In genomic region chr10:78184531-78185380, GRCm38 (mm10) we compare ENCODE assay signal across 8 mouse cellular contexts. TPM values are rescaled to one million over a fixed set of nuclear protein-coding genes. Genes with fewer than 3 reads are reported as not detected.
DNase-seq lines count a peak whose midpoint lies in the region; ATAC-seq lines count a peak whose summit lies in the region.

TSS of gene Pwp2 (minus strand) at chr10:78185149.

- peak within 1 kb of the TSS; percentile 76 for H3K27ac ChIP-seq in heart, embryonic 13.5 days (replicated peaks)
- H3K27ac ChIP-seq in liver, embryonic 12.5 days = peak within 1 kb of the TSS; percentile 83
- H3K27ac ChIP-seq in stomach, embryonic 15.5 days = peak within 1 kb of the TSS; percentile 67

- DNase-seq in CD4-positive helper T cell, adult 2 months (ENCODE audit: low read depth, low spot score) = peak; percentile 96
- DNase-seq in brain, embryonic 18.5 days (ENCODE audit: low read depth, low spot score) = peak; percentile 84
- peak; percentile 96 for DNase-seq in kidney, postnatal 10 days
- peak; percentile 87 to 89 for DNase-seq in natural killer cell, adult 2 months (ENCODE audit: low spot score in 2 of 2)

- peaks cover 13% of the 10 kb centered on the region for H3K4me1 ChIP-seq in heart, embryonic 13.5 days
- peaks cover 32% of the 10 kb centered on the region for H3K4me1 ChIP-seq in liver, embryonic 12.5 days
- peaks cover 12% of the 10 kb centered on the region for H3K4me1 ChIP-seq in stomach, embryonic 15.5 days

- no peaks in the 10 kb centered on the region for H3K9me3 ChIP-seq in heart, embryonic 13.5 days
- H3K9me3 ChIP-seq in liver, embryonic 12.5 days (replicated peaks) = no peaks in the 10 kb centered on the region
- H3K9me3 ChIP-seq in stomach, embryonic 15.5 days = no peaks in the 10 kb centered on the region

- peak; percentile 89 for ATAC-seq in erythroid progenitor cell, adult 5-6 weeks (replicated peaks; ENCODE audit: low FRiP score, poor library complexity, severe bottlenecking)
- peak; percentile 77 for ATAC-seq in heart, embryonic 13.5 days (ENCODE audit: extremely low read depth, insufficient number of reproducible peaks, low FRiP score, low TSS enrichment)
- peak; percentile 96 for ATAC-seq in liver, embryonic 12.5 days
- peak; percentile 95 for ATAC-seq in stomach, embryonic 15.5 days (ENCODE audit: insufficient read depth, low FRiP score, low read depth)

- 1% methylated on average over 47 of the region's 47 CpGs for WGBS in heart, embryonic 13.5 days
- under 1% methylated on average over 47 of the region's 47 CpGs for WGBS in liver, embryonic 12.5 days (ENCODE audit: insufficient replicate concordance)
- WGBS in stomach, embryonic 15.5 days = 1% methylated on average over 47 of the region's 47 CpGs

- H3K4me2 ChIP-seq in heart, embryonic 13.5 days = peak within 1 kb of the TSS; percentile 98
- H3K4me2 ChIP-seq in liver, embryonic 12.5 days = peak within 1 kb of the TSS; percentile 93
- H3K4me2 ChIP-seq in stomach, embryonic 15.5 days = peak within 1 kb of the TSS; percentile 93

- no peaks in the 10 kb centered on the region for H3K27me3 ChIP-seq in heart, embryonic 13.5 days (replicated peaks)
- no peaks in the 10 kb centered on the region for H3K27me3 ChIP-seq in liver, embryonic 12.5 days (replicated peaks)
- no peaks in the 10 kb centered on the region for H3K27me3 ChIP-seq in stomach, embryonic 15.5 days (replicated peaks)

- peaks cover 65% of the 10 kb centered on the region for H3K36me3 ChIP-seq in heart, embryonic 13.5 days
- H3K36me3 ChIP-seq in liver, embryonic 12.5 days = peaks cover 78% of the 10 kb centered on the region
- peaks cover 32% of the 10 kb centered on the region; the same call in 1 of the 2 replicates for H3K36me3 ChIP-seq in stomach, embryonic 15.5 days

- peak within 1 kb of the TSS; percentile 86 for H3K4me3 ChIP-seq in heart, embryonic 13.5 days
- peak within 1 kb of the TSS; percentile 77 for H3K4me3 ChIP-seq in liver, embryonic 12.5 days
- peak within 1 kb of the TSS; percentile 82 for H3K4me3 ChIP-seq in stomach, embryonic 15.5 days (replicated peaks)

- peak within 1 kb of the TSS; percentile 85 for H3K9ac ChIP-seq in heart, embryonic 13.5 days
- H3K9ac ChIP-seq in liver, embryonic 12.5 days = peak within 1 kb of the TSS; percentile 76
- H3K9ac ChIP-seq in stomach, embryonic 15.5 days = peak within 1 kb of the TSS; percentile 54

RNA-seq across cellular contexts. Expression of gene Pwp2, which starts in this region (rescaled TPM):
- total RNA-seq in erythroid progenitor cell, adult 5-6 weeks (2015; ENCODE audit: low replicate concordance) = 2.5 and 2.9 TPM in 2 replicates
- total RNA-seq in erythroid progenitor cell, adult 5-6 weeks (2017; ENCODE audit: low replicate concordance) = 7.8 and 10.1 TPM in 2 replicates
- 10.8 and 11.1 TPM in 2 replicates for polyA plus RNA-seq in heart, embryonic 13.5 days (2015; fragmentation: Nextera tagmentation; extraction: Ambion mirVana)
- 23.9 and 25.5 TPM in 2 replicates for polyA plus RNA-seq in liver, embryonic 12.5 days (2016; fragmentation: Nextera tagmentation; extraction: Ambion mirVana)
- polyA plus RNA-seq in stomach, embryonic 15.5 days (2015; fragmentation: Nextera tagmentation; extraction: Ambion mirVana) = 14.6 and 17.3 TPM in 2 replicates

Comparison
In these comparisons a context has a peak if more than half of its experiments do, and no peak if none do; other contexts are left out.
1. Peak in every context shown above with its lines: DNase-seq, ATAC-seq, H3K4me3 ChIP-seq and H3K27ac ChIP-seq.